8 mouse cellular contexts compared by ENCODE assay signal in the genomic region with DNA sequence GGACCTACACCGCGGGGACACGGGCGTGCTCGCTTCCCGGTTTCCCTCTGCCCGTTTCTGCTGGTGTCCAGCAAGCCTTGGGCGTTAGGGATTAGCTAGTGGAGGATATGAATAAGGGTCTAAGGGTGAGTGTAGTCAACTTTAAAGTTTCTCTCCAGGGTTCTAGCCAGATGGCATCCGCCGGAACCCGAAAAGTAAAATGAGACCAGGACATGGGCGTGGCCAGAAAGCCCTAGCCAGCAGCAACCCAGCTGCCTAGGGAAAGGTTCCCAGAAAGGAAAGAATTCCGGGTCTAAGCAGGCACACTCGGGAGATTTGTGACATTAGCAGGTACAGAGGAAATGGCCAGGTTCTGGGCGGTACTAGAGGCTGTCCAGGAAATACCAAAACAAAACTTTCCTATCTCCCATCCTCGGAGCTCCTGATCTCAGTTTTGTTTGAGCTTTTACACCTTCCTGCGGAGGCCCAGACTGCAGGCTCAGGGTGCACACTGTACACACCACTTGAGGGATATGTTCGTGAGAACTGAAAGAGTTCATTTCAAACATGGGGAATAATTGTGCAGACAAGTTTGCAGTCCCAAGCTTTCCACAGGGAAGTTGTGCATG. TPM values are rescaled to one million over a fixed set of nuclear protein-coding genes. Genes with fewer than 3 reads are reported as not detected.
DNase-seq lines count a peak whose midpoint lies in the region; ATAC-seq lines count a peak whose summit lies in the region.

No protein-coding gene starts in this region.

- ATAC-seq in frontal cortex, adult (ENCODE audit: low TSS enrichment): peak; percentile 66
- peak; percentile 52 for ATAC-seq in forebrain, embryonic 16.5 days
- no peak; the same call in 1 of the 2 replicates for ATAC-seq in hindbrain, embryonic 13.5 days (ENCODE audit: low FRiP score)

- WGBS in forebrain, embryonic 16.5 days: 2% methylated on average over 18 of the region's 18 CpGs
- 3% methylated on average over 18 of the region's 18 CpGs for WGBS in hindbrain, embryonic 13.5 days

- no peak for DNase-seq in frontal cortex, postnatal 10 days (ENCODE audit: low spot score in 2 of 2)
- peak; percentile 53 for DNase-seq in c-Kit-positive CD71-positive TER-119-negative erythroid progenitor cells, embryonic 14.5 days (ENCODE audit: low read depth)
- DNase-seq in layer of hippocampus, postnatal 14 days (ENCODE audit: low spot score in 2 of 2): peak; percentile 52 to 58
- DNase-seq in lung, postnatal 4 days: peak; percentile 83 to 84
- DNase-seq in retina, postnatal 7 days (ENCODE audit: low read depth, low spot score): peak; percentile 9

- peaks cover 28% of the 10 kb centered on the region for H3K4me1 ChIP-seq in forebrain, embryonic 16.5 days (replicated peaks; ENCODE audit: control insufficient read depth, insufficient read depth, low read length)
- H3K4me1 ChIP-seq in hindbrain, embryonic 13.5 days (replicated peaks): peaks cover 41% of the 10 kb centered on the region

- peak overlapping the region; percentile 83 for H3K27ac ChIP-seq in forebrain, embryonic 16.5 days (ENCODE audit: low read length)
- peak overlapping the region; percentile 92 for H3K27ac ChIP-seq in hindbrain, embryonic 13.5 days

- no peaks in the 10 kb centered on the region for H3K36me3 ChIP-seq in forebrain, embryonic 16.5 days (ENCODE audit: control insufficient read depth, insufficient read depth)
- H3K36me3 ChIP-seq in hindbrain, embryonic 13.5 days: no peaks in the 10 kb centered on the region

- no peaks in the 10 kb centered on the region for H3K27me3 ChIP-seq in forebrain, embryonic 16.5 days (replicated peaks; ENCODE audit: control insufficient read depth, insufficient read depth, low read length)
- no peaks in the 10 kb centered on the region for H3K27me3 ChIP-seq in hindbrain, embryonic 13.5 days

- H3K4me2 ChIP-seq in forebrain, embryonic 16.5 days (ENCODE audit: low read length): peak overlapping the region; percentile 98
- peak overlapping the region; percentile 86 for H3K4me2 ChIP-seq in hindbrain, embryonic 13.5 days

- no peaks in the 10 kb centered on the region for H3K9me3 ChIP-seq in forebrain, embryonic 16.5 days (ENCODE audit: control insufficient read depth, low read length)
- no peaks in the 10 kb centered on the region for H3K9me3 ChIP-seq in hindbrain, embryonic 13.5 days

- peak overlapping the region; percentile 97 for H3K9ac ChIP-seq in forebrain, embryonic 16.5 days (replicated peaks; ENCODE audit: low read depth, low read length)
- peak overlapping the region; percentile 90 for H3K9ac ChIP-seq in hindbrain, embryonic 13.5 days

- peak overlapping the region; percentile 89 for H3K4me3 ChIP-seq in forebrain, embryonic 16.5 days (replicated peaks; ENCODE audit: low read length)
- H3K4me3 ChIP-seq in hindbrain, embryonic 13.5 days: peak overlapping the region; percentile 74

RNA-seq across cellular contexts. Expression of a gene that starts 0.6 kb away (rescaled TPM):
- 32.5 and 35.1 TPM in 2 replicates for polyA plus RNA-seq in forebrain, embryonic 16.5 days (2015; fragmentation: Nextera tagmentation; extraction: Ambion mirVana)
- polyA plus RNA-seq in hindbrain, embryonic 13.5 days (2015; fragmentation: Nextera tagmentation; extraction: Ambion mirVana): 30.4 and 33.0 TPM in 2 replicates
- 100 to 1,000 TPM; 125 to 130 TPM for total RNA-seq in layer of hippocampus, postnatal 14 days (2021)

Comparison
In these comparisons a context has a peak if more than half of its experiments do, and no peak if none do; other contexts are left out.
1. DNase-seq: peak in c-Kit-positive CD71-positive TER-119-negative erythroid progenitor cells, embryonic 14.5 days (single experiment), layer of hippocampus, postnatal 14 days (2 of 2), lung, postnatal 4 days (2 of 2) and retina, postnatal 7 days (single experiment); none in frontal cortex, postnatal 10 days (0 of 2).